Mouse (Mus musculus) spleen, adult 2 months (tissue): Measurements from ENCODE around the gene Swsap1.

Experiments used
- CTCF ChIP-seq: fragments of 200-500 bp; IDR thresholded peaks from 2 replicates; pipeline ENCODE4 v1.5.1; 2011; ENCODE audit warnings: mild to moderate bottlenecking, inconsistent platforms; ENCODE audit not compliant: insufficient read depth, insufficient read length, insufficient replicate concordance; ENCODE audit errors: extremely low read depth
- POLR2A ChIP-seq: fragments of 200-500 bp; IDR thresholded peaks from 2 replicates; pipeline ENCODE4 v1.6.1; 2011; ENCODE audit warnings: low read depth, low read length, inconsistent platforms

GRCm38 (mm10) chr9:21918035-21918592, 37.4 kb upstream of the Swsap1 start, which contains the start of gene Rab3d:
- TF ChIP-seq CTCF (no peak), POLR2A (no peak)
